Mouse (Mus musculus): Measurements from ENCODE around the gene Stk40.

The Stk40 gene

DNA sequence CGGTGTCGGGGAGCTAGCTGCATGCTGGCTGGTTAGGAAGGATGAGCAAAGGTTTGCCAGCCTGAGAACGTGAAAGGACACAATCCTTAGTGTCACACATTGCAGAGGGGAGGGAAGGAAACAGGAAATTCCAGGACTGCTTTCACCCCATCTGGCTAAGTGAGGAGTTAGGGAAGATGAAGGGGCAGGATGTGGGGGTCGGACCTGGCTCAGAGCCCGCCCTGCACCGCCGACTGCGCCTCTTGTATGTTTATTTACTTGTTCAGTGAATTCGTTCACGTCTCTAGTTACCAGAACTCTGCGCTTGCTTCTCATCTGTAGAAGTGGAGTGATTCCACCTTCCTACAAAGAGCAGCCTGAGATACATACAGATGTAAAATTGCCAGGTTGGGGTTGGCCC is 26.7 kb downstream of the Stk40 start:
- no peak for DNase-seq

DNA sequence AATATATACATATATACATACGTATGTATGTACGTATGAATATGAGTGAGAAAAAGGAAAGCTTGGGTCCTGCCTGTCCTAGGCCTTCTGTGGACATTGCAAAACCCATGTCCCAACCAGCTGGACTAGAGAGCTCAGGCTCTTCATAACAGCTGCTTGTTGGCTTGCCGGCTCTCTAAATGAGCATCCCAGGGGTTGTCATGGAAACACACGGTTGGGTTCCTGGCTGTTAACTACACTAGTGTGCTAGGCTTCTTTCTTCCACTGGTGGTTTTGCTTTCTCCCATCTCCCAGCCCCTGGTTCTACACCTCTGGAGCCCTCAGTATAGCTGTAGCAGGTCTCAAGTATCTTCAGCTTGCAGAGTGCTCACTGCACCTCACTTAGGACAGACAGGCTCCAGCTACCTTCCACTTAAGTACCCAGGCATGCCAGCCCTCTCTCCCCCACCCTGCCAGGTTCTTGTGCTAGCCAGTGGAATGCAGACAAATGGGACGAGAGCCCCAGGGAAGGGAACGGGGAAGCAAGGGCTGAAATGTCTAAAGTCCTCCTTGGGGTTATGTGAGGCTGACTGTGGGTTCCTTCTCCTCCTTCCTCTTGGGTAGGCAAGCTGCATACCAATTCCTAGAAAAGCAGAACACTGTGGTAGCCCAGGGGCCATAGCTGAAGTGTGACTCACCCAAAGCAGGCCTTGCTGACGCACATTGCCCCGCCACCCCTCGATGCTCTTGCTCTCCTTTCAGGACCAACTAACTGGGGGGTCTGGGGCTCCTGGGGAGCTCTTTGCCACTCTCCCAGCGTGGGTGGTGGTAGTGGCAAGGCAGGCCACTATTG is 27.7 kb downstream of the Stk40 start:
- DNase-seq, result peak; percentile 36 to 54

DNA sequence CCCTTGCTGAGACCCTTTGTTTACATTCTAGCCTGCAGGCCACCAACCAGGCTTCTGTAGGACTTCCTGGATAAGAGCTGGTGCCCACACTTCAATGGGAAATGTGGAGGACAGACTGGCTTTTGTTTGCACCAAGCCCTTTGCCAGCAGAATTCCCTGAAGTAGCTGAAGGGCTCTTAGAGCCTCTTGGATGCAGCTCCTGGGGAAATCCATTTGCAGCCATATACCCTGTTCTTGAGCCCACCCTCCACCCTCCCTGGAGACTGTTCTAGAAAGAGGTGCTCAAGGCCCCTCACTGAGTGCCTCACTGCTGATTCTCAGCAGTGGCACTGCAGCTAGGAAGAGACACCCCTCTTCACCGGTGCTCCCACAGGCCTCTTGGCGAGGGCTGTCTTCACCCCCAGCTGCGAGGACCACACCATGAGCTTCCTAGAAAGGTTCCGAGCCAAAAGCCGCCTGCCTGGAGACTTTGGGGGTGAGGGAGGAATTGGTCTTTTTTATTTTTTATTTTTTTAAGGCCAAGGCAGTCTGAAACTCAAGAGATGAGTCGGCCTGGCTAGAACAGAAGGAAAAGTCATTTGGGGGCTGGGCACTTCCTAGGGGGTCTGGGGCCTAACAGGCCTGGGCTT is 29.0 kb downstream of the Stk40 start:
- DNase-seq, result no peak

DNA sequence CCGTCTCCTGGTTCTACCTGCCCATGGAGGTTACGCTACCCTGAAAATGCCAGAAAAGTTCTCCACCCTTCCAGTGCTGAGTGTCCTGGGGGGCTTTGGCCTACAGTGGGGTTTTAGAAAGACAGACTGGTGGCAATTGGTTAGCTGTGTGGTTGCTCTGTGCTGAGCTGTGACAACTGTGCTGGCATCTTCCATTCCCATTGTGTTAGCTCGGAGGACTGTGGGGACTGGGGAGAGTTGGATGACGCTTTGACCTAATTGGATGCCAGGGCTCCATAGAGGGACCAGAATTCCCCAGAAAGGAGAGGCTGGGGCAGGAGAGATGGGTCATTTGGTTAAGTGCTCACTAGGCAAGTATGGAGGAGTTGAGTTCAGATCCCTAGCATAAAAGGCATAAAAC is 30.5 kb downstream of the Stk40 start:
- DNase-seq, result no peak

DNA sequence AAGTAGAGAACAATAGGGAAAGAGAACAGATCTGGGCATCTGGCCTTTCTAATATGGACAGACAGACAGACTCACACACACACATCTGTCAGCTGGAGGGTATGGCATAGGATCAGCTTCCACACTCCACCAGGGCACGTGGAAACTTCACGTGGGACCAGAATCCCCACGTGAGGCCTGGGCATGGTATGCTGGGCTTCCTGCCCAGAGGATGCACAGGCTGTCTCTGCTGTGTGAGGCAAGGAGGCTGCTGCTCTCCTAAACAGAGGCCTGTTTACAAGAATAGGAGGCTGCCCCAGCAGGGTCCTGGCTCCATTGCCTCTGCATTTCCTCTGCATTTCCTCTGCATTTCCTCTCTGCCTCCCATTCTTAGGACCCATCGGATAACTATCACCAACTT is 30.9 kb downstream of the Stk40 start:
- peak; percentile 50 to 54 for DNase-seq

DNA sequence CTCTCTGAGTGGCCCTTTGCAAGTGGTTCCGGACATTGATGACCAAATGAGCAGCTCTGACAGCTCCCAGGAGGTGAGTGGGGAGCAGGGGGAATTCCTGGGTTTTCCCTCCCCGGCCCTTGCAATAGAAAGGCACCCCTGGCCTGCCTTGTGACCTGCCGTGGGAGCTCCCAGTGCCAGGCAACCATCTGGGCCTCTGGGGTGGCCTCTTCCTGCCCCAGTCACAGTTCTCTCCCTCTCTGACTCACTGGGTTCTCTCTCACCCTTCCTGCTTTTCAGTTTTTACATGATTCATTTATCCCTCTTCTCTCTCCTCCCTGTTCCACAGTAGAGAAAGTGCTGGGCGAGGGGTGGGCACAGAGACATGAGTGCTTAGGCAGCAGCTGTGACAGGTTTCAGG is 34.0 kb downstream of the Stk40 start:
- DNase-seq, result no peak

DNA sequence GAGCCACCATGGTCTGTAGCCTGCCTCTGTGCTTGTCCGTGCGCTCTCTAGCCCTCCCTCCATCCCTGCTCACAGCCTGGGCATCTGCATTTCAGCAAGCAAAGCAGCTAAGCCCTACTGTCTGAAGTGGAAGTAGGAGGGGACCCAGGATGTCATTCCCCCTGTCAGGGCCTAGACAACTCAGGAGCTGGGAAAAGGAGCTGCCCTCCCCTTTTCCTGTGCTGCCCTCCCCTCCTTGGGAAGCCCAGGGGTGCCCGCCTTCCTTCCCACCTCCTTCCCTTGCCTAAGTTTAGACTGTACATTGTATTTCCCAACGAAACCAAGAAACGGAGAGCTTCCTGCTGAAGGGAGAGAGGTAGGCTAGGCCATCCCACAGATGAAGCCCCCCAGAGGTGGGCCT is 37.3 kb downstream of the Stk40 start:
- DNase-seq, result no peak

DNA sequence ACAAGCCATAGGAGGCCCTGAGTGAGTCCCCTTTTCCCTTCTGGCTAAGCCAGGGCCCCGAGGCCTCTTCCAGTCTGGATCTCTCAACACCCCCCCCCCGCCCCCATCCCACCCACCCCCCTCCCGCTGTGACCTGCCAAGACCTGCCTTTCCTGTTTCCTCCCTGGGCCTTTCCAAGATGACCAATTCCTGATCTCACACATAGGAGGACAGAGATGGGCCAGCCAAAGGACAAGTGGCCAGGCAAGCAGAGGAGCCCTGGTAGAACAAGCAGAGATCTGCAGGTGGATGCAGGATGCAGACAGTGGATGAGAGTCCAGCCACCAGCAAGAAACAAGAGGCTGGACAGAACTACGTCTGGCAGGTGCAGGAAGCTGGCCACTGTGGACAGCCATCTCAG is 41.6 kb downstream of the Stk40 start:
- DNase-seq, result no peak

DNA sequence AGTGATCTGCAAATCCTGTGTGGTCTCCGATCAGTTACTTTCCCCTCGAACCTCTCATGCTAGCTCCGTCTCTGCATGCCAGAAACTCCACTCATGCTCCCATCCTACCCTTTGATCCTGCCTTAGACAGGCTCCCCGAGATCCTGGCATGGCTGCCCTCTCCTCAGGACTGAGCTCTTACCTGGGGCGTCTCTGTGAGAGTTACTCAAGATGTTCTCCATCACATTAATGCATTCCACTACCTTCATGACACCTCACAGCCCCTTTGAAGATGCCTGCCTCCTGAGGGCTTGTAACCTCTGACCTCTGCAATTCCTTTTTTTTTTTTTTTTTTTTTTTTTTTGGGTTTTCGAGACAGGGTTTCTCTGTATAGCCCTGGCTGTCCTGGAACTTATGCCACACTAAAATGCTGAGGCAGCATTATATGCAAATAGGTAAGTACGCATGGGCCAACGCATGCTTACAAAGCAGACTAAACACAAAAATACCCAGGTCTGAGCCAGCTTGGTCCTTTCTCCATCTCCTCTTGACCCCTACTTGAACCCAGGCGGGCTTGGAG is 43.3 kb downstream of the Stk40 start:
- no peak for DNase-seq

DNA sequence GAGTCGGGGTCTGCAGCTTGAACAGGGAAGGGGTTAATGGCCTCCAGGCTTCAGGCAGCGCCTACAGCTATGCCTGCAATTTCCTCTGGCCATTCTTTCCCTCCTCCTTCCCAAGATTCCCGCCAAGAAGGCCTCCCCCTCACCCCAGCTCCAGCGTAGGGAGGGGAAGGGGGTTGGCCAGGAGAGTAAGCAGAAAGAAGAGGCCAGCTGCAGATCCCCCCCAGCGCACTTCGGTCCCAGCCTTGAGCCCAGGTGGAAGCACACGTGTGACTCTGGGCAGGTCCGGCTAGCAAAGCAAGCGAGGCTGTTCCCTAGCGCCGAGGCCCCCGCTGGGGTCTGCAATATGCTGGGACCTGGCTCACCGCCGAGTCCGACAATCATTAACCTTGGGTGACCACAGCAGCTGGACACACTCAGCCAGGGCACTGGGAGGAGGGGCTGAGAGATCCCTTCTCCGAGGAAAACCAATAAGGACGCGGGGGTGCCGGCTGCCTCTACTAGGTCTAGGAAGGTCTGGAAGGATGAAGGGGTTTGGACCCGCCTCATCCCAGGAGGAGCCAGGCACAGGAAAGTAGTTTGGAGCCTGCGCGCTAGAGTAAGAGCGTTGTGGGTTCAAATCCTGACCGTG is 43.9 kb downstream of the Stk40 start, which contains the start of gene Eva1b:
TSS of gene Eva1b (plus strand) at position 212 of the 628 bp plus-strand sequence.
- DNase-seq, result no peak

DNA sequence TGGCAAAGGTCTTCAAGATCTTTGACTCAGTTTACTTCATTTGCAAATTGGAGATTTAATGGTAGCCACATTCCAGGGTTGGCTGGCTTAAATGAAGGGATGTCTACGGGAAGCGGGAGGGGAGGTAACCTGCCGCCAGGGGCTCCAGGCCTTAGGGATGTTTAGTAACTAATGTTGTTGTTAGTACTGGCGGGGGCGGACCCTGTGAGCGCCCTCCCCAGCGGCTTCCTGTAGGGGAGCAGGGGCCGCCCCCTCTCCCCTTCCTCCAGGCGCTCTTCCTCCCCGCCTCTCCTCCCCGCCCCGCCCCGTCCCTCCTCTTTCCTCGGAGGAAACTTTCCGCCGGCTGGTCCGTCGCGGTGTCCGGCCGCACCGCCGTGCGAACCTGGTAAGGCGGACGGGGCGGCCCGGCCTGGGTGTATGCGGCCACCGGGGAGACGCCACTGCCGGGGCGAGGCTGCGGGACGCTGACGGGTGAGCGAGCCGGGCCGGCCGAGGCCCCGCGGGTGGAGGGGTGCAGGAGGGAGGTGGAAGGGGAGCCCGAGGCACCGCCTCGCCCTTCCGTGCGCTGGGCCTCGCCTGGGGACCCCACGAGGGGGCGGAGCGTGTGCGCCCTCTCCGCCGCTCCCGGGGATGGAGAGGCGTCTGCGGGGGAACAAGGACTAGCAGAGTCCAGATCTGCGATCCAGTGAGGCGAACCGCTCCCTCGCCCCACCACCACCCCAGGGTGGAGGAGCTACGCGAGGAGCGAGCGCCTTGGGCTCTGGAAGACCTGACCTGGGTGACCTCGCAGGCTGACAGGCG is 44.6 kb downstream of the Stk40 start:
- no peak for DNase-seq

DNA sequence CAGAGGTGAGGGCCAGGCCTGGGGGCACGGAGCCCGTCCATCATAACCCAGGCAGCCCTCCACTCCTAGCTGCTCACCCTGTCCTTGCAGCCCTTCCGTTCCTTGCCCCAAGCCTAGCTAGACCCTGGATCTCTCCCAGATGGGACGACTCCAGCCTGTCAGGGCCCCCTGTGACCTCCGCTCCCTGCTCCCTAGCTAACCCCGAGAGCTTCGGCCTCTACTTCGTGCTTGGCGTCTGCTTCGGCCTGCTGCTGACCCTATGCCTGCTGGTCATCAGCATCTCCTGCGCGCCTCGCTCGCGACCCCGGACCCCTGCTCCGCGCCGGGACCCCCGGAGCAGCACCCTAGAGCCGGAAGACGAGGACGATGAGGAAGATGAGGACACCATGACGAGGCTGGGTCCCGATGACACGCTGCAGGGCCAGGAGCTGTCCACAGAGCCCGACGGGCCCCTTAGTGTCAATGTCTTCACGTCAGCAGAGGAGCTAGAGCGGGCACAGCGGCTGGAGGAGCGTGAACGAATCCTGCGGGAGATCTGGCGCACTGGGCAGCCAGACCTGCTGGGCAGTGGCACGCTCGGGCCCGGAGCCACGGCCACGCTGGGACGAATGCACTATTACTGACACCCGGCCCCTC is 45.4 kb downstream of the Stk40 start:
- DNase-seq, result peak in 1 of 2 experiments; percentile 43

DNA sequence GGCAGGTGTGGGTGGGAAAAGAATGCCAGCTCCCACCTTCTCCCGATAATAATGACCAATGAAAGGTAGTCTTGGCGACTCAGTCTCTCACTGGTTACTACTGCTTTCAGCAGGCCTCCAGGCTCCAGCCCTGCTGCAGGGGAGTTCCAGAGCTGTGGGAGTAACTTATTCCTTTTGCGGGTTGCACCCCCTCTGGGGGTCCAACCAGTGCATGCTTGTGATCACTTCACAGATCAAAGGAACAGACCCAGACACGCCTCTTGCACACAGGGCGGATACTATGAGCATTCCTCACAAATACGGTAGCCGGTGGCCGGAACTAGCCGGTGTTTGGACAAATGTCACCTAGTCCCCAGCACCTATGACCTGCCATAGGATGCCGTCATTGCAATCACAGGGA is 46.0 kb downstream of the Stk40 start:
- no peak for DNase-seq

DNA sequence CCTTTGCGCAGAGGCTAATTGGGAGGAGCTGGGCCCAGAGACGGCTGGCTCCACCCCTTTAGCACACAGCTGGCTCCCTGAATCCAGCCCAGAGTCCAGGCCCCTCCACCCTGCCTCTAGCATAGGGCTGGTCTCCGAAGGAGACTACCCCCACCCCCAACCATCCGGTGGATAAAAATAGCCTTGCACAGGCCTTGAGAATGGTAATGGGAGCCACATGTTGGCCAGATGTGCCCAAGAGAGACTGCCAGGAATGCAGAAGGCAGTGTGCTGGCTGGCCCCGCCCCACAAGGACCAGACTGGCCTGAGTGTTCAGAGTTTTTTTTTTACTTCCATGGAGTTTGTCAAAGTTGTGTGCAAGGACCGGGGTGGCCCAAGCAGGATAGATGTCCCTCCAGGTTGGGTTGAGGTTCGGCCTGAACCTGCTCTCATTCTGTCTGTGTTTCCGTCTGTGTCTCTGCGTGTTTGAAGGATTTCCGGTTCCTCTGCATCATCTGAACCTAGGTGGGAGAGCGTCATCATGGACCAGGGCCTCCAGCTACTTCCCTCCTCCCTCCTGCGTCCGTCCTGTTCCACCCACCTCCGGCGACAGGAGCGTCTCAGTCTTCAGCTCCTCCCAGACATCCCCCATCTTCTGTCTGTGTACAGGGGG is 46.7 kb downstream of the Stk40 start:
- DNase-seq, result no peak

DNA sequence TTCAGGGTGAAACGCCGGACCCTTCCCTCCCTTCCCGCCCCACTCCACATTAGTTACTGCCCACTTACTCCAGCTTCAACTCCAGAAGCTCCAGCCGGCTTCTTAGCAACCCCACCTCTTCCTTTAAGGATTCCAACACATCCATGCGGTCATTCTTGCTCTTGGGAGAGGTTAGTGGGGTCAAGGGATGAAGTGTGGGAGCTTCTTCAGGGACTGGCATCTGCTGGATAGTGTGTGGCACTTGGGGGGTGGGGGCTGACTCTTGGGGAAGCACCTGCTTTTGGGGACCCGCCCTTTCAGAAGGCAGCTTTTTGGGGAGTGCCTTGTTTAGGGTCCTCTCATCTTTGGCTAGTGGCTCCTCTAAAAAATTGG is 47.2 kb downstream of the Stk40 start:
- DNase-seq, result no peak

DNA sequence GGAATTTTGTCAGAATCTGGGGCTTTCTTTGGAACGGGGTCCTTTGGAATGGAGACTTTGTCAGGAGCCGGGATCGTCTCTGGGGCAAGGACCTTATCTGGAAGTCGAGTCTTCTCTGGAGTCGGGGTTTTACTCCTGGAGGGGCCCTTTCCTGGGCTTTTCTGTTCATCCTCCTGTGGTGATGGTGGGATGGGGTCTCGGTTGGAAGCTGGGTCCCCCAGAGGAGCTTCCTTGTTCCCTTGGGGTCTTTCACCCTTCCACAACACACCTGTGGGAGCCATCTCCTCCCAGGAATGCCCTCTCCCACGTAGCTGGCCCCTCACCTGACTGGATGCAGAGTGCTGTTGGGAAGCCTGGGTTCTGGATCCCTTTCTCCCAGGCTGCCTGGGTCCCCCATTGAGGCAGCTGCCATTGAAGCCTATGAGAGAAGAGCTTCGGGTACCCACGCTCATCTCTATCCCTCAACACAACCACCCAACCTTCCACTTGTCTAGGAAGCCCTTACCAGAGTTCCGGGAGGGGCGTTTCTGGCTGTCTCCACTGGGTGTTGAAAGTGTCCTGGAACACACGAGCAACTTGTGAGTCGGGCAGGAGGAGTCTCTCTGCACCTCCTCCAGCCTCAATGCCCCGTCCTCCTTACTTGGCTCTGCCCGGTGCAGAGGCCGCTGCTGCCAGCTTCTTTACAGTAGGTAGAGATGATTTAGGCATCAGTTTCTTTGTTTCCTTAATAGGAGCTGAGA is 48.1 kb downstream of the Stk40 start:
- no peak for DNase-seq

DNA sequence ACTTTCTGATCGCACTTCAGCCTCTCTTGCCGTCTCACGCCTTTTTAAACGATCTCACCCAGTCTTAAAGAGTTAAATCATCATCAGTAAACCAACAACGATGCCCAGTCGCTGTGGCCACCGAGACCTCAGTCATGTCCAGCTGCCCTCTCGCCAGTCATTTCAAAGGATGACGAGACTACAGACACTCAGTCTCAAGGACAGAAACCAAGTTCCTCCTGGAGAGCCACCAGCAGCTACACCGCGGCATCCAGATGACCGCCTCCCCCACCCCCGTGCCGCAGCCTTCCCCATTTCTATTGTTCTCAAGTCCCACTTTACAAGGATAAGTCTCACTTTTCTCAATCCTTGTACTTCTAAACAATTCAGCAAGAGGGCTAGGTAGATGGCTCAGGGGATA is 49.1 kb downstream of the Stk40 start:
- DNase-seq, result no peak

DNA sequence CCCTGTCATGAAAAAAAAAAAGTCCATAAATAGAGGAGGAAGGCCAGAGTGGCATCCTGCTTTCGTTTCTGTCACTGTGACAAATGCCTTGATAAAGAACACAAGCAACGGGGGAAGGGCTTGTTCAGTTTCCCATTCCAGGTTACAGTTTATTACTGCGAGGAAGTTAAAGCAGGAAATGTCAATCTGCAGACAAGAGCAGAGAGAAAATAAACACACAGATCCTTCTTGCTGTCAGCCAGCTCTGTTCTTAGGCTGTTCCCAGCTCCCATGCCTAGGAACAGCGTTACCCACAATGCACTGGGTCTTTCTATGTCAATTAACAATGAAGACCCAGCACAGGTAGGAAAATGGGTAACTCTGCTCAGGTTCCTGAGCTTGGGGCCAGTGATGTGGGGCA is 51.4 kb downstream of the Stk40 start:
- DNase-seq, result no peak

DNA sequence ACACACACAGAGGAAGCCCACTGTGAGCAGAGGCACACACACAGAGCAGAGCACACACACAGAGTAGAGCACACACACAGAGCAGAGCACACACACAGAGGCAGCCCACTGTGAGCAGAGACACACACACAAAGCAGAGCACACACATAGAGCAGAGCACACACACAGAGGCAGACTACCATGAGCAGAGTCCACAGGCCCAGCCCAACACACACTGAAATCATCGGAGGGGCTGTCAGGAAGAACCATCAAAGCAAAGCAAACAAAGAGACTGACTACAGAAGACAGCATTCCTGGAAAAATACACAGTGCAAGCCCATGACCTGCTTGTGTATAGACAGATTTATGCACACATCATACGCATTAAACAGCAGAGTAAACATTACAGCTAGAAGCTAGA is 52.1 kb downstream of the Stk40 start:
- no peak for DNase-seq

DNA sequence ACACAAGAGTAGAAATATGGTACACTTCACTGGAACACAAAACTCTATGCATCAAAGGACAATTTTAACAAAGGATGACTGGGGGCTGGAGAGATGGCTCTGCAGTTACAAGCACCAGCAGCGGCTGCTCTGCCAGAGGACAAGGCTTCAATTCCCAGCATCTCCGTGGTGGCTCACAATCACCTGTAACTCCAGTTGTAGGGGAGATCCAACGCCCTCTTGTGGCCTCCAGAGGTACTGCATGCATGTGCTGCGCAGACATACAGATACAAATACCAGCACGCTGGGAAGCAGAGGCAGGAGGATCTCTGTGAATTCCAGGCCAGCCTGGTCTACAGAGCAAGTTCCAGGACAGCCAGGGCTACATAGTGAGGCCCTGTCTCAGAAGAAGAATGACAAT is 52.9 kb downstream of the Stk40 start:
- no peak for DNase-seq

DNA sequence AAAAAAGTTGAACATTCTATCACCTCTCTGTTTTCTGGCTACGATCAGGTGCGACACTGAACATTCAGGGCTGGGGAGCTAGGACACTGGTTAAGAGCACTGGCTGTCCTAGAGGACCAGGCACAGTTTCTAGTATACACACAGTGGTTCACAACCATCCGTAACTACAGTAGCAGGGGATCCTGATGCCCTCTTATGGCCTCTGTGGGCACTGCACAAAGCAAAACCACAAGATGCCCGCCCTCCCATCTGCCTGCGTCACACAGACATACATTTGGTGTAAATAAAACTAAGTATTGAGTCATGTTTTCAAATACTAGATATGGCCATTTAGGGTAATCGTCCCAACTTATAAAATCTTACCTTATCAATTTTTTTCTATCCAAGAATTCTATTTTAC is 53.8 kb downstream of the Stk40 start:
- DNase-seq, result no peak
